Mouse (Mus musculus) intestine, embryonic 15.5 days (tissue): ENCODE data around the gene Pcca. TPM values are rescaled to one million over a fixed set of nuclear protein-coding genes. Genes with fewer than 3 reads are reported as not detected.
A peak's percentile ranks its signal among the peaks of the same experiment; 100 is the strongest.

Experiments used
- ATAC-seq: fragments of 200-750 bp; cut with Nextera tagmentation; 2 replicates; pipeline ENCODE4 v1.8.0; 2017; ENCODE audit warnings: moderate TSS enrichment, moderate library complexity
- H3K27ac ChIP-seq: fragments of 300-500 bp; sonication (generic); 2 replicates; pipeline ENCODE4 v1.5.1; 2015; ENCODE audit warnings: mild to moderate bottlenecking, inconsistent platforms
- H3K27me3 ChIP-seq: fragments of 300-500 bp; sonication (generic); replicated peaks from 2 replicates; pipeline ENCODE4 v1.6.1; 2015; ENCODE audit warnings: inconsistent platforms
- H3K36me3 ChIP-seq: fragments of 300-500 bp; sonication (generic); 2 replicates; pipeline ENCODE4 v1.6.1; 2015; ENCODE audit warnings: inconsistent platforms
- H3K4me1 ChIP-seq: fragments of 300-500 bp; sonication (generic); replicated peaks from 2 replicates; pipeline ENCODE4 v1.6.1; 2015; ENCODE audit warnings: inconsistent platforms
- H3K4me2 ChIP-seq: fragments of 300-500 bp; sonication (generic); replicated peaks from 2 replicates; pipeline ENCODE4 v1.6.1; 2015; ENCODE audit warnings: mild to moderate bottlenecking, inconsistent platforms
- H3K4me3 ChIP-seq: fragments of 300-500 bp; sonication (generic); replicated peaks from 2 replicates; pipeline ENCODE4 v1.5.1; 2015; ENCODE audit warnings: inconsistent platforms
- H3K9ac ChIP-seq: fragments of 300-500 bp; sonication (generic); 2 replicates; pipeline ENCODE4 v1.6.1; 2015; ENCODE audit warnings: inconsistent platforms
- H3K9me3 ChIP-seq: fragments of 300-500 bp; sonication (generic); 2 replicates; pipeline ENCODE4 v1.6.1; 2016; ENCODE audit warnings: inconsistent platforms
- WGBS: fragments of 180-500 bp; shearing (Covaris S2); methylation state at CpG from one replicate; pipeline ENCODE4 v1.1.7; 2015; 5-methylcytosine and 5-hydroxymethylcytosine counted together
- polyA plus RNA-seq: library from polyadenylated mRNA; unstranded; fragments of >200 nt; fragmentation: Nextera tagmentation; extraction: Ambion mirVana; gene quantifications from 2 replicates; pipeline ENCODE4 v1.2.1, GENCODE M21; 2015

Gene Pcca
- polyA plus RNA-seq, 1 experiment from 2014 or later: 18.9 TPM

GRCm38 (mm10) chr14:122687398-122687797 lies 153.3 kb downstream of the Pcca start:
- no peak overlapping the region for H3K4me3 ChIP-seq
- no peak overlapping the region for H3K9ac ChIP-seq
- no peak for ATAC-seq

GRCm38 (mm10) chr14:122688378-122688777 lies 154.3 kb downstream of the Pcca start:
- Histone ChIP-seq H3K4me3 (no peak overlapping the region), H3K9ac (no peak overlapping the region), H3K9me3 (no peaks in the 10 kb centered on the region), H3K4me1 (no peaks in the 10 kb centered on the region), H3K36me3 (no peaks in the 10 kb centered on the region), H3K4me2 (no peak overlapping the region), H3K27me3 (no peaks in the 10 kb centered on the region), H3K27ac (no peak overlapping the region)
- no peak for ATAC-seq
- 94% methylated on average over 4 of the region's 4 CpGs for WGBS

More at GRCm38 (mm10) chr14:122687398-122687797, 153.3 kb downstream of the Pcca start:
- no peaks in the 10 kb centered on the region for H3K27me3 ChIP-seq
- no peak overlapping the region for H3K4me2 ChIP-seq
- H3K36me3 ChIP-seq: no peaks in the 10 kb centered on the region
- H3K9me3 ChIP-seq: no peaks in the 10 kb centered on the region
- H3K27ac ChIP-seq: no peak overlapping the region
- no peaks in the 10 kb centered on the region for H3K4me1 ChIP-seq
- WGBS: 86% methylated on average over 7 of the region's 7 CpGs

- WGBS: 55% methylated on average over 17 of the region's 17 CpGs
- no peak overlapping the region for H3K27ac ChIP-seq
- ATAC-seq: no peak
Observed at GRCm38 (mm10) chr14:122689136-122689815, 155.2 kb downstream of the Pcca start.

GRCm38 (mm10) chr14:122691555-122691954 lies 157.4 kb downstream of the Pcca start:
- no peaks in the 10 kb centered on the region for H3K36me3 ChIP-seq
- no peaks in the 10 kb centered on the region for H3K4me1 ChIP-seq
- no peak overlapping the region for H3K4me2 ChIP-seq
- ATAC-seq: no peak
- no peak overlapping the region for H3K9ac ChIP-seq
- H3K27ac ChIP-seq: no peak overlapping the region
- 98% methylated on average over 1 of the region's 1 CpGs for WGBS
- H3K9me3 ChIP-seq: no peaks in the 10 kb centered on the region
- no peaks in the 10 kb centered on the region for H3K27me3 ChIP-seq
- H3K4me3 ChIP-seq: no peak overlapping the region

More at GRCm38 (mm10) chr14:122689136-122689815, 155.2 kb downstream of the Pcca start:
- H3K9ac ChIP-seq: no peak overlapping the region
- no peak overlapping the region for H3K4me2 ChIP-seq
- no peaks in the 10 kb centered on the region for H3K4me1 ChIP-seq
- H3K9me3 ChIP-seq: no peaks in the 10 kb centered on the region
- H3K27me3 ChIP-seq: no peaks in the 10 kb centered on the region
- H3K36me3 ChIP-seq: no peaks in the 10 kb centered on the region
- H3K4me3 ChIP-seq: no peak overlapping the region

GRCm38 (mm10) chr14:122700333-122700732 lies 166.2 kb downstream of the Pcca start:
- Histone ChIP-seq H3K9me3 (no peaks in the 10 kb centered on the region), H3K27ac (no peak overlapping the region), H3K4me2 (no peak overlapping the region), H3K27me3 (no peaks in the 10 kb centered on the region), H3K4me3 (no peak overlapping the region), H3K36me3 (no peaks in the 10 kb centered on the region), H3K4me1 (no peaks in the 10 kb centered on the region), H3K9ac (no peak overlapping the region)
- no peak for ATAC-seq
- 57% methylated on average over 1 of the region's 1 CpGs for WGBS

DNA sequence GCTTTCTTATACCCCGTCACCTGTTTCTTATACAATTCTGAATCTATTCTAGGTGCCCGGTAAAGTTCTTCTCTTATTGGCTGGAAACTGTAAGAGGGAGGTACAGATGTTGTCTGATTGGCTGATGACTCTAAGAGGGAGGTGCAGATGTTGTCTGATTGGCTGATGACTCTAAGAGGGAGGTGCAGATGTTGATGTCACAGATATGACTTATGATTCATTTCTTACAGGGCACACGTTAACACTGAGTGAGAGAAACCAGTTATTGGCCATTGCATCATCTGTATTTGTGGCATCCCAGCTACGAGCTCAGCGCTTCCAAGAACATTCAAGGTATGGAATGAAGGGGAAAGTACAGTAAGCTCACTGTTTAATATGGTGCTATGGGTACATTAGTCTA lies 179.7 kb downstream of the Pcca start:
- no peak overlapping the region for H3K27ac ChIP-seq
- H3K27me3 ChIP-seq: no peaks in the 10 kb centered on the region
- H3K4me3 ChIP-seq: no peak overlapping the region
- WGBS: 87% methylated on average over 5 of the region's 5 CpGs
- H3K9ac ChIP-seq: no peak overlapping the region
- no peaks in the 10 kb centered on the region for H3K36me3 ChIP-seq
- H3K4me1 ChIP-seq: no peaks in the 10 kb centered on the region
- H3K9me3 ChIP-seq: no peaks in the 10 kb centered on the region
- no peak overlapping the region for H3K4me2 ChIP-seq
- no peak for ATAC-seq

DNA sequence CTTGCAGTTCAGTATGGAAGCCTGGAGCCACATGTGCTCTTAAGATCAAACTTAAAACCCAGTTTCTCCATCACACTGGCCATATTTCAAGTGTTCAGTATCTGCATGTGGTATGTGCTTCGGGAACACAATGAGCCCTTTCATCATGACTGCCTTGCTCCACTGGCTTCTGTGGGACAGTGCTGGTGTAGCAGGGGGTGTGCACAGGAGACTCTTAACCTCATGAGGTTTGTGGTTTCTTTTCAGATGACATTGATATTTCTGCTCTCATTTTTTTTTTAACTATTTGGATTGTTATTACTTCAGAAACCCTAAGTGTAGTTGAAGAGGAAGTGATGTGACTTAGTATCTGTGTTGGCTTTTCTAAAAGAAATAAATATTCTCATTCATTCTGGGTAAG lies 180.8 kb downstream of the Pcca start:
- no peak for ATAC-seq
- Histone ChIP-seq H3K4me3 (no peak overlapping the region), H3K27ac (no peak overlapping the region), H3K9me3 (no peaks in the 10 kb centered on the region), H3K36me3 (no peaks in the 10 kb centered on the region), H3K4me1 (no peaks in the 10 kb centered on the region), H3K27me3 (no peaks in the 10 kb centered on the region), H3K9ac (no peak overlapping the region), H3K4me2 (no peak overlapping the region)
- 80% methylated on average over 1 of the region's 1 CpGs for WGBS

DNA sequence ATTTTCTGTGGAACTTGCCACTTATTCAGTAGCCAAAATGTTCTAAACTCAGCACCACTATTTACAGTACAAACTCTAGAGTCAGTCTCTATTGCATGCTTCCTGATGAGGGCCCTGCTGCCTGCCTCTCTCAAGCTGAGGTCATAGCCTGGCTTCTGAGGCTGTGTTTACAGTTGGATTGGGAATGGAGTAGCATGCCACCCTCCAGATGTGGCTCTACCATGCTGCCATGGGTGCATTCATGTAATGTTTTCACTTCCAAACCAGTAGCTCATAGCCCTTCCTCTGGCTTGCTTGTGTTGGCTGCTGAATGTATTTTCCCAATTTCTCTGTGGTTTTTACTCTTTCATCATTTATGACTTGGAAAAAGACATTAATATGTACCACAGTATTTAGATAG lies 181.9 kb downstream of the Pcca start:
- Histone ChIP-seq H3K36me3 (no peaks in the 10 kb centered on the region), H3K4me2 (no peak overlapping the region), H3K4me1 (no peaks in the 10 kb centered on the region), H3K27ac (no peak overlapping the region), H3K4me3 (no peak overlapping the region), H3K27me3 (no peaks in the 10 kb centered on the region), H3K9ac (no peak overlapping the region), H3K9me3 (no peaks in the 10 kb centered on the region)
- no peak for ATAC-seq

GRCm38 (mm10) chr14:122719496-122720080 lies 185.5 kb downstream of the Pcca start:
- 87% methylated on average over 8 of the region's 8 CpGs for WGBS
- no peaks in the 10 kb centered on the region for H3K9me3 ChIP-seq
- H3K36me3 ChIP-seq: no peaks in the 10 kb centered on the region
- no peak overlapping the region for H3K27ac ChIP-seq
- H3K27me3 ChIP-seq: no peaks in the 10 kb centered on the region
- no peak for ATAC-seq
- no peak overlapping the region for H3K4me2 ChIP-seq
- no peak overlapping the region for H3K9ac ChIP-seq
- H3K4me1 ChIP-seq: no peaks in the 10 kb centered on the region
- no peak overlapping the region for H3K4me3 ChIP-seq

DNA sequence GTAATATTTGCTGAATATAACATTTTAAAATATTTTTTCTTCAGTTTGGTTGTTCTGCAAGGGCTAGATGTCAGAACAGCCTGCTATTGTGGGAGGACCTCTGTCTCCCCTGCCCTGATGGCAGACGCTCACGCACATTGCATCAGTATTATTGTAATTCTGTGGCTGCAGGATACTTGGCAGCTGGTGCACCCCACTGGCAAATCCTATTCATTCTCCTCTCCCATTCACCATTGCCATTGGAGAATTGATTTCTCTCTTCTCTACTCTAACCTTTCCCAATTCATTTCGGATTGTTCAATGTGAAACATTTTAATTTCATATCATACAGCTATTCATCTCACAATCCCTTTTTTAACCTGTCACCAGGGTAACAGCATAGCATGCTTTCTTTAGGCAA lies 186.9 kb downstream of the Pcca start:
- Histone ChIP-seq H3K9ac (no peak overlapping the region), H3K4me3 (no peak overlapping the region), H3K4me2 (no peak overlapping the region), H3K27me3 (no peaks in the 10 kb centered on the region), H3K4me1 (no peaks in the 10 kb centered on the region), H3K27ac (no peak overlapping the region), H3K9me3 (no peaks in the 10 kb centered on the region), H3K36me3 (no peaks in the 10 kb centered on the region)
- WGBS: 65% methylated on average over 3 of the region's 3 CpGs
- no peak for ATAC-seq

DNA sequence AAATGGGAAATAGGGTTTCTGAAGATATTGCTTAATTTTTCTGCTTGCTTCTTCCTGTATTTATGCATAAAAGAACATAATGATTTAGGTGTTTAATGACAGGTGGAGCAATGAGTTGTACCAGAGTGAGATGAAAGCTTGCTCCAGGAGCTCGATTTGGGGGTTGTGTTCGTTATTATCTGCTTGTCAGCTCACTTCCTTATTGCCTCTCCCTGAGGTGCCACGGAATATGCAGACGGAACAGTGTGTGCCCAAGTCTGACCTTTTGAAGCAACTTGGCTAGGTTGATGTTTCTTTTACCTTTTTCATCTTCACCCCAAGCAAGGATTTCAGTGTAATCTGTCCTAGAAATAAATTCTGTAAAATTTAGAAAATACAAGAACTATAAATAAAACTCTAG lies 187.6 kb downstream of the Pcca start:
- no peaks in the 10 kb centered on the region for H3K27me3 ChIP-seq
- H3K4me2 ChIP-seq: no peak overlapping the region
- WGBS: 23% methylated on average over 4 of the region's 4 CpGs
- no peaks in the 10 kb centered on the region for H3K9me3 ChIP-seq
- no peak overlapping the region for H3K9ac ChIP-seq
- H3K4me3 ChIP-seq: no peak overlapping the region
- no peak overlapping the region for H3K27ac ChIP-seq
- H3K36me3 ChIP-seq: no peaks in the 10 kb centered on the region
- H3K4me1 ChIP-seq: no peaks in the 10 kb centered on the region
- peak; percentile 81 for ATAC-seq

DNA sequence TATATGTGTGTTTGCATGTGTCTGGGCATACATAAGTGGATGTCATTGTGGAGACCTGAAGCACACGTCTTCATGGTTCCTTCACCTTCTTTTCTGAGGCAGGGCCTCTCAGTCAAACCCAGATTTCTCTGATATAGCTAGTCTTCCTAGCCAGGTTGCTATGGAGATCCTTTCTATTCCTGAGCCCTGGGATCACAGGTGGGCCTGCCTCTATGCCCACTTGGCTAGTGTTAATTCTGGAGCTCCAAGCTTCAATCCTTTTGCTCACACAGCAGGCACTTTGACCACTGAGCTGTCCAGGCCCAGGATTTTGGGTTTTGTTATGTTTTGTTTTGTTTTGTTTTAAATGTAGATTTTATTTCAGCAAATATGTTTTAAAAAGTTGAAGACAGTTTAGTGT lies 192.3 kb downstream of the Pcca start:
- Histone ChIP-seq H3K4me1 (no peaks in the 10 kb centered on the region), H3K9me3 (no peaks in the 10 kb centered on the region), H3K4me2 (no peak overlapping the region), H3K27ac (no peak overlapping the region), H3K27me3 (no peaks in the 10 kb centered on the region), H3K36me3 (no peaks in the 10 kb centered on the region), H3K4me3 (no peak overlapping the region), H3K9ac (no peak overlapping the region)
- no peak for ATAC-seq
- WGBS: 84% methylated on average over 1 of the region's 1 CpGs

GRCm38 (mm10) chr14:122729431-122730073 lies 195.4 kb downstream of the Pcca start:
- H3K9ac ChIP-seq: no peak overlapping the region
- no peaks in the 10 kb centered on the region for H3K36me3 ChIP-seq
- no peak overlapping the region for H3K27ac ChIP-seq
- H3K4me2 ChIP-seq: no peak overlapping the region
- 78% methylated on average over 4 of the region's 4 CpGs for WGBS
- no peaks in the 10 kb centered on the region for H3K4me1 ChIP-seq
- no peaks in the 10 kb centered on the region for H3K27me3 ChIP-seq
- H3K4me3 ChIP-seq: no peak overlapping the region
- H3K9me3 ChIP-seq: no peaks in the 10 kb centered on the region
- ATAC-seq: no peak
